29 mouse cellular contexts compared by ENCODE assay signal in genomic region chr3:115857436-115857835, GRCm38 (mm10). TPM values are rescaled to one million over a fixed set of nuclear protein-coding genes. Genes with fewer than 3 reads are reported as not detected.
A peak's percentile ranks its signal among the peaks of the same experiment; 100 is the strongest.
DNase-seq lines count a peak whose midpoint lies in the region; ATAC-seq and TF ChIP-seq lines count a peak whose summit lies in the region.
"Had no signal": no experiment of that assay in that cellular context is flagged by ENCODE, and none has a peak within 500 bp of the region (broad histone marks: within the 10 kb centered on the region; RNA-seq: fewer than 3 reads in every experiment).

No protein-coding gene starts in this region.

- no peak overlapping the region for H3K4me3 ChIP-seq in forebrain, embryonic 10.5 days
- no peak overlapping the region for H3K4me3 ChIP-seq in forebrain, postnatal 0 days (ENCODE audit: low read depth, low read length)
- H3K4me3 ChIP-seq in midbrain, embryonic 11.5 days (ENCODE audit: low read depth, low read length), result no peak overlapping the region
- H3K4me3 ChIP-seq in midbrain, postnatal 0 days (ENCODE audit: low read depth, low read length), result no peak overlapping the region
- no peak overlapping the region for H3K4me3 ChIP-seq in forebrain, embryonic 14.5 days (ENCODE audit: low read depth, low read length)
- H3K4me3 ChIP-seq in hindbrain, postnatal 0 days (ENCODE audit: low read length), result no peak overlapping the region
- H3K4me3 ChIP-seq: gastrocnemius, adult 2 months; heart, adult 2 months; heart, embryonic 13.5 days; liver, embryonic 12.5 days; midbrain, embryonic 15.5 days; neural tube, embryonic 13.5 days had no signal

- H3K27me3 ChIP-seq in forebrain, embryonic 10.5 days (ENCODE audit: poor library complexity, severe bottlenecking), result no peaks in the 10 kb centered on the region
- H3K27me3 ChIP-seq in forebrain, postnatal 0 days (ENCODE audit: insufficient read depth, low read length), result no peaks in the 10 kb centered on the region
- no peaks in the 10 kb centered on the region for H3K27me3 ChIP-seq in midbrain, embryonic 11.5 days (ENCODE audit: control insufficient read depth, insufficient read depth, low read length)
- no peaks in the 10 kb centered on the region for H3K27me3 ChIP-seq in midbrain, postnatal 0 days (ENCODE audit: insufficient read depth, low read length)
- no peaks in the 10 kb centered on the region for H3K27me3 ChIP-seq in forebrain, embryonic 14.5 days (replicated peaks; ENCODE audit: control insufficient read depth, insufficient read depth, low read length)
- H3K27me3 ChIP-seq in hindbrain, postnatal 0 days (ENCODE audit: insufficient read depth, low read length), result no peaks in the 10 kb centered on the region
- H3K27me3 ChIP-seq: heart, embryonic 13.5 days; liver, embryonic 12.5 days; midbrain, embryonic 15.5 days; neural tube, embryonic 13.5 days had no signal

- 74% methylated on average over 10 of the region's 10 CpGs for WGBS in forebrain, embryonic 10.5 days
- WGBS in forebrain, postnatal 0 days, result 26% methylated on average over 10 of the region's 10 CpGs
- 70% methylated on average over 10 of the region's 10 CpGs for WGBS in midbrain, embryonic 11.5 days
- WGBS in midbrain, postnatal 0 days, result 57% methylated on average over 10 of the region's 10 CpGs
- WGBS in forebrain, embryonic 14.5 days, result 25% methylated on average over 10 of the region's 10 CpGs
- 48% methylated on average over 10 of the region's 10 CpGs for WGBS in hindbrain, postnatal 0 days

- H3K9me3 ChIP-seq in forebrain, embryonic 10.5 days, result peaks cover 3% of the 10 kb centered on the region; the same call in 1 of the 2 replicates
- no peaks in the 10 kb centered on the region for H3K9me3 ChIP-seq in forebrain, postnatal 0 days (ENCODE audit: low read length)
- H3K9me3 ChIP-seq in midbrain, embryonic 11.5 days (ENCODE audit: control insufficient read depth, low read length), result no peaks in the 10 kb centered on the region
- no peaks in the 10 kb centered on the region for H3K9me3 ChIP-seq in midbrain, postnatal 0 days (ENCODE audit: low read length)
- no peaks in the 10 kb centered on the region for H3K9me3 ChIP-seq in forebrain, embryonic 14.5 days (replicated peaks; ENCODE audit: control insufficient read depth, low read length)
- no peaks in the 10 kb centered on the region for H3K9me3 ChIP-seq in hindbrain, postnatal 0 days (ENCODE audit: low read length)
- H3K9me3 ChIP-seq: G1E; heart, embryonic 13.5 days; liver, embryonic 12.5 days; midbrain, embryonic 15.5 days; neural tube, embryonic 13.5 days had no signal

- no peak for TF ChIP-seq CTCF in forebrain, postnatal 0 days (IDR thresholded peaks at IDR 0.05; ENCODE audit: low read depth)
- TF ChIP-seq CTCF in midbrain, postnatal 0 days (IDR thresholded peaks at IDR 0.05), result no peak
- no peak for TF ChIP-seq CTCF in hindbrain, postnatal 0 days (IDR thresholded peaks at IDR 0.05; ENCODE audit: low read depth)

- H3K9ac ChIP-seq in forebrain, postnatal 0 days, result no peak overlapping the region
- no peak overlapping the region for H3K9ac ChIP-seq in midbrain, embryonic 11.5 days (ENCODE audit: low read length)
- no peak overlapping the region for H3K9ac ChIP-seq in midbrain, postnatal 0 days (replicated peaks; ENCODE audit: low read length, poor library complexity, severe bottlenecking)
- no peak overlapping the region for H3K9ac ChIP-seq in forebrain, embryonic 14.5 days (ENCODE audit: low read length)
- H3K9ac ChIP-seq in hindbrain, postnatal 0 days (replicated peaks; ENCODE audit: low read length), result no peak overlapping the region
- H3K9ac ChIP-seq: heart, embryonic 13.5 days; liver, embryonic 12.5 days; midbrain, embryonic 15.5 days; neural tube, embryonic 13.5 days had no signal

- no peak for DNase-seq in forebrain, embryonic 10.5 days (ENCODE audit: extremely low spot score, low spot score)
- no peak for DNase-seq in forebrain, postnatal 0 days
- DNase-seq in midbrain, embryonic 11.5 days (ENCODE audit: low spot score, missing footprints), result no peak
- DNase-seq in midbrain, postnatal 0 days (ENCODE audit: low spot score), result no peak
- peak; percentile 25 for DNase-seq in forebrain, embryonic 14.5 days (ENCODE audit: low spot score)
- DNase-seq in hindbrain, postnatal 0 days (ENCODE audit: low spot score), result no peak
- no peak for DNase-seq in thymus, postnatal 0 days (ENCODE audit: low spot score)
- DNase-seq: adrenal gland, postnatal 25 days; cerebellum, adult 18-20 months; cerebellum, postnatal 25 days; gastrocnemius, adult 2 months; gastrocnemius, postnatal 36 days; heart, adult 2 months; heart, postnatal 10 days; kidney, adult 2 months; kidney, postnatal 36 days; layer of hippocampus, postnatal 36 days; left cerebral cortex, postnatal 4 days; lung, adult 18-20 months; lung, postnatal 10 days; right cerebral cortex, postnatal 4 days had no signal

- ATAC-seq in forebrain, postnatal 0 days, result no peak
- 0 out of 2 replicates have a peak, but pooled peaks have one; percentile 44 for ATAC-seq in midbrain, embryonic 11.5 days (ENCODE audit: low FRiP score)
- no peak for ATAC-seq in midbrain, postnatal 0 days (ENCODE audit: low FRiP score)
- peak; percentile 47; the same call in 1 of the 2 replicates for ATAC-seq in forebrain, embryonic 14.5 days
- ATAC-seq in hindbrain, postnatal 0 days, result no peak
- ATAC-seq in megakaryocyte progenitor cell, adult 5-6 weeks (replicated peaks; ENCODE audit: poor library complexity), result no peak
- ATAC-seq: liver, embryonic 12.5 days; midbrain, embryonic 15.5 days had no signal

- H3K27ac ChIP-seq in forebrain, embryonic 10.5 days, result peak overlapping the region; percentile 84
- H3K27ac ChIP-seq in forebrain, postnatal 0 days (ENCODE audit: low read depth, low read length), result no peak overlapping the region
- no peak overlapping the region for H3K27ac ChIP-seq in midbrain, embryonic 11.5 days (ENCODE audit: low read depth, low read length)
- no peak overlapping the region for H3K27ac ChIP-seq in midbrain, postnatal 0 days (ENCODE audit: low read depth, low read length)
- peak overlapping the region; percentile 48; the same call in 1 of the 2 replicates for H3K27ac ChIP-seq in forebrain, embryonic 14.5 days (ENCODE audit: low read depth, low read length)
- peak overlapping the region; percentile 67; the same call in 1 of the 2 replicates for H3K27ac ChIP-seq in hindbrain, postnatal 0 days
- H3K27ac ChIP-seq: gastrocnemius, adult 2 months; heart, adult 2 months; heart, embryonic 13.5 days; liver, embryonic 12.5 days; macrophage; neural tube, embryonic 13.5 days; stomach, postnatal 0 days had no signal

- no peak overlapping the region for H3K4me2 ChIP-seq in forebrain, postnatal 0 days (ENCODE audit: low read depth)
- H3K4me2 ChIP-seq in midbrain, embryonic 11.5 days, result no peak overlapping the region
- no peak overlapping the region for H3K4me2 ChIP-seq in midbrain, postnatal 0 days (ENCODE audit: low read depth, low read length, poor library complexity, severe bottlenecking)
- H3K4me2 ChIP-seq in forebrain, embryonic 14.5 days (ENCODE audit: low read length), result peak overlapping the region; percentile 18; the same call in 1 of the 2 replicates
- no peak overlapping the region for H3K4me2 ChIP-seq in hindbrain, postnatal 0 days (ENCODE audit: low read depth, low read length)
- H3K4me2 ChIP-seq: heart, embryonic 13.5 days; liver, embryonic 12.5 days; midbrain, embryonic 15.5 days; neural tube, embryonic 13.5 days had no signal

- H3K36me3 ChIP-seq in forebrain, embryonic 10.5 days (replicated peaks), result no peaks in the 10 kb centered on the region
- H3K36me3 ChIP-seq in forebrain, postnatal 0 days (ENCODE audit: insufficient read depth), result no peaks in the 10 kb centered on the region
- H3K36me3 ChIP-seq in midbrain, embryonic 11.5 days (ENCODE audit: control insufficient read depth, insufficient read depth, low read length), result no peaks in the 10 kb centered on the region
- H3K36me3 ChIP-seq in midbrain, postnatal 0 days (ENCODE audit: insufficient read depth, low read length), result no peaks in the 10 kb centered on the region
- H3K36me3 ChIP-seq in forebrain, embryonic 14.5 days (ENCODE audit: control insufficient read depth, insufficient read depth, low read length), result no peaks in the 10 kb centered on the region
- no peaks in the 10 kb centered on the region for H3K36me3 ChIP-seq in hindbrain, postnatal 0 days (ENCODE audit: insufficient read depth, low read length)
- H3K36me3 ChIP-seq: G1E; heart, embryonic 13.5 days; liver, embryonic 12.5 days; midbrain, embryonic 15.5 days; neural tube, embryonic 13.5 days had no signal

- peaks cover 46% of the 10 kb centered on the region for H3K4me1 ChIP-seq in forebrain, embryonic 10.5 days
- H3K4me1 ChIP-seq in forebrain, postnatal 0 days (ENCODE audit: insufficient read depth), result no peaks in the 10 kb centered on the region
- H3K4me1 ChIP-seq in midbrain, embryonic 11.5 days (ENCODE audit: control insufficient read depth, insufficient read depth, low read length), result peaks cover 3% of the 10 kb centered on the region; the same call in 1 of the 2 replicates
- H3K4me1 ChIP-seq in midbrain, postnatal 0 days (ENCODE audit: insufficient read depth, low read length), result no peaks in the 10 kb centered on the region
- peaks cover 22% of the 10 kb centered on the region for H3K4me1 ChIP-seq in forebrain, embryonic 14.5 days (ENCODE audit: control insufficient read depth, insufficient read depth, low read length)
- H3K4me1 ChIP-seq in hindbrain, postnatal 0 days (ENCODE audit: insufficient read depth, low read length), result no peaks in the 10 kb centered on the region
- H3K4me1 ChIP-seq: heart, embryonic 13.5 days had no signal

RNA-seq across cellular contexts. Expression of gene Dph5, which starts 30.2 kb away (rescaled TPM):
- polyA plus RNA-seq in forebrain, embryonic 10.5 days (2016; fragmentation: Nextera tagmentation; extraction: Ambion mirVana), result 35.1 and 36.4 TPM in 2 replicates
- total RNA-seq in forebrain, postnatal 0 days (2014; rRNA removed), result 16.8 and 20.0 TPM in 2 replicates
- 19.4 and 20.1 TPM in 2 replicates for polyA plus RNA-seq in forebrain, postnatal 0 days (2015; fragmentation: Nextera tagmentation; extraction: Ambion mirVana)
- 25.2 and 28.4 TPM in 2 replicates for polyA plus RNA-seq in midbrain, embryonic 11.5 days (2014; fragmentation: Nextera tagmentation; extraction: Ambion mirVana)
- total RNA-seq in midbrain, postnatal 0 days (2014; rRNA removed), result 9.3 and 14.5 TPM in 2 replicates
- 18.3 and 19.7 TPM in 2 replicates for polyA plus RNA-seq in midbrain, postnatal 0 days (2015; fragmentation: Nextera tagmentation; extraction: Ambion mirVana)
- 24.6 and 27.4 TPM in 2 replicates for polyA plus RNA-seq in forebrain, embryonic 14.5 days (2014; fragmentation: Nextera tagmentation; extraction: Ambion mirVana)
- 9.0 and 11.0 TPM in 2 replicates for total RNA-seq in hindbrain, postnatal 0 days (2014; rRNA removed)
- polyA plus RNA-seq in hindbrain, postnatal 0 days (2015; fragmentation: Nextera tagmentation; extraction: Ambion mirVana), result 20.1 and 22.6 TPM in 2 replicates
- total RNA-seq in megakaryocyte progenitor cell, adult 5-6 weeks (2015), result 34.0 and 51.8 TPM in 2 replicates
- 60.9 and 69.0 TPM in 2 replicates for total RNA-seq in megakaryocyte progenitor cell, adult 5-6 weeks (2017)
- polyA plus RNA-seq in thymus, postnatal 0 days (2015; fragmentation: Nextera tagmentation; extraction: Ambion mirVana), result 42.9 and 47.3 TPM in 2 replicates

Comparison
In these comparisons a context has a peak if more than half of its experiments do, and no peak if none do; other contexts are left out.
1. H3K27ac ChIP-seq: peak in forebrain, embryonic 10.5 days (single experiment), forebrain, embryonic 14.5 days (single experiment) and hindbrain, postnatal 0 days (single experiment); none in forebrain, postnatal 0 days (single experiment), midbrain, embryonic 11.5 days (single experiment) and midbrain, postnatal 0 days (single experiment).
2. ATAC-seq: peak in midbrain, embryonic 11.5 days (single experiment) and forebrain, embryonic 14.5 days (single experiment); none in forebrain, postnatal 0 days (single experiment), midbrain, postnatal 0 days (single experiment), hindbrain, postnatal 0 days (single experiment) and megakaryocyte progenitor cell, adult 5-6 weeks (single experiment).